In genomic region chr7:133121661-133122378, GRCm38 (mm10) we compare ENCODE assay signal across 8 mouse cellular contexts. TPM values are rescaled to one million over a fixed set of nuclear protein-coding genes. Genes with fewer than 3 reads are reported as not detected.
DNase-seq lines count a peak whose midpoint lies in the region; ATAC-seq and TF ChIP-seq lines count a peak whose summit lies in the region.

No protein-coding gene starts in this region.

- 0 out of 2 replicates have a peak, but pooled peaks cover 5% of the 10 kb centered on the region for H3K27me3 ChIP-seq in forebrain, embryonic 14.5 days (replicated peaks; ENCODE audit: control insufficient read depth, insufficient read depth, low read length)
- H3K27me3 ChIP-seq in hindbrain, embryonic 12.5 days = peaks cover 10% of the 10 kb centered on the region
- H3K27me3 ChIP-seq in liver, embryonic 12.5 days (replicated peaks) = peaks cover 46% of the 10 kb centered on the region
- no peaks in the 10 kb centered on the region for H3K27me3 ChIP-seq in myocyte (ENCODE audit: control insufficient read depth, insufficient read depth, insufficient read length)

- no peaks in the 10 kb centered on the region for H3K9me3 ChIP-seq in forebrain, embryonic 14.5 days (replicated peaks; ENCODE audit: control insufficient read depth, low read length)
- H3K9me3 ChIP-seq in hindbrain, embryonic 12.5 days (replicated peaks) = no peaks in the 10 kb centered on the region
- no peaks in the 10 kb centered on the region for H3K9me3 ChIP-seq in liver, embryonic 12.5 days (replicated peaks)

- peaks cover 48% of the 10 kb centered on the region for H3K79me2 ChIP-seq in myocyte (ENCODE audit: control insufficient read depth, insufficient read depth)

- WGBS in forebrain, embryonic 14.5 days = under 1% methylated on average over 57 of the region's 94 CpGs
- under 1% methylated on average over 88 of the region's 94 CpGs for WGBS in hindbrain, embryonic 12.5 days
- under 1% methylated on average over 65 of the region's 94 CpGs for WGBS in liver, embryonic 12.5 days (ENCODE audit: insufficient replicate concordance)

- DNase-seq in left cerebral cortex, postnatal 36 days (ENCODE audit: low spot score in 2 of 2) = peak; percentile 45 to 47
- no peak for DNase-seq in left cerebral cortex, adult 11 months (ENCODE audit: low spot score)
- DNase-seq in forebrain, embryonic 14.5 days (ENCODE audit: low spot score) = peak; percentile 67
- DNase-seq in thymus, adult 18-20 months = no peak

- no peak for TF ChIP-seq POLR2A in bone marrow macrophage, adult 2 months (IDR thresholded peaks at IDR 0.05; ENCODE audit: borderline replicate concordance, low read depth, low read length)
- TF ChIP-seq POLR2A in myocyte (IDR thresholded peaks at IDR 0.05; ENCODE audit: insufficient read length, low read depth) = peak; percentile 30

- H3K9ac ChIP-seq in forebrain, embryonic 14.5 days (ENCODE audit: low read length) = peak overlapping the region; percentile 97
- peak overlapping the region; percentile 97 for H3K9ac ChIP-seq in hindbrain, embryonic 12.5 days
- H3K9ac ChIP-seq in liver, embryonic 12.5 days = peak overlapping the region; percentile 82

- intact Hi-C loops in left cerebral cortex, postnatal 36 days (cut with DNase I) = loop anchor here (5.0 kb wide), 2 partner anchors 90 to 515 kb away; partner anchors contain the start of gene Edrf1

- peak; percentile 42 for ATAC-seq in forebrain, embryonic 14.5 days
- 0 out of 2 replicates have a peak, but pooled peaks have one; percentile 11 for ATAC-seq in hindbrain, embryonic 12.5 days (ENCODE audit: low FRiP score)
- no peak for ATAC-seq in liver, embryonic 12.5 days

- peaks cover 37% of the 10 kb centered on the region for H3K4me1 ChIP-seq in bone marrow macrophage, adult 2 months (ENCODE audit: control insufficient read depth, insufficient read depth, low read length)
- peaks cover 21% of the 10 kb centered on the region for H3K4me1 ChIP-seq in forebrain, embryonic 14.5 days (ENCODE audit: control insufficient read depth, insufficient read depth, low read length)
- H3K4me1 ChIP-seq in hindbrain, embryonic 12.5 days = peaks cover 43% of the 10 kb centered on the region
- H3K4me1 ChIP-seq in liver, embryonic 12.5 days = peaks cover 52% of the 10 kb centered on the region

- H3K4me3 ChIP-seq in bone marrow macrophage, adult 2 months (ENCODE audit: insufficient read depth, low read length) = peak overlapping the region; percentile 98
- peak overlapping the region; percentile 88 for H3K4me3 ChIP-seq in forebrain, embryonic 14.5 days (ENCODE audit: low read depth, low read length)
- H3K4me3 ChIP-seq in hindbrain, embryonic 12.5 days = peak overlapping the region; percentile 96
- peak overlapping the region; percentile 73 for H3K4me3 ChIP-seq in liver, embryonic 12.5 days
- peak overlapping the region; percentile 45 for H3K4me3 ChIP-seq in myocyte

- peak overlapping the region; percentile 70 for H3K4me2 ChIP-seq in forebrain, embryonic 14.5 days (ENCODE audit: low read length)
- peak overlapping the region; percentile 99 for H3K4me2 ChIP-seq in hindbrain, embryonic 12.5 days (replicated peaks)
- peak overlapping the region; percentile 98 for H3K4me2 ChIP-seq in liver, embryonic 12.5 days
- H3K4me2 ChIP-seq in myocyte (ENCODE audit: low read depth) = peak overlapping the region; percentile 76

- TF ChIP-seq CTCF in bone marrow macrophage, adult 2 months (IDR thresholded peaks at IDR 0.05; ENCODE audit: low read depth, low read length) = no peak

- H3K27ac ChIP-seq in bone marrow macrophage, adult 2 months (ENCODE audit: insufficient read depth, low read depth, low read length) = peak overlapping the region; percentile 92
- H3K27ac ChIP-seq in forebrain, embryonic 14.5 days (ENCODE audit: low read depth, low read length) = peak overlapping the region; percentile 98
- peak overlapping the region; percentile 99 for H3K27ac ChIP-seq in hindbrain, embryonic 12.5 days
- peak overlapping the region; percentile 88 for H3K27ac ChIP-seq in liver, embryonic 12.5 days

- H3K36me3 ChIP-seq in forebrain, embryonic 14.5 days (ENCODE audit: control insufficient read depth, insufficient read depth, low read length) = no peaks in the 10 kb centered on the region
- no peaks in the 10 kb centered on the region for H3K36me3 ChIP-seq in hindbrain, embryonic 12.5 days
- H3K36me3 ChIP-seq in liver, embryonic 12.5 days = no peaks in the 10 kb centered on the region
- H3K36me3 ChIP-seq in myocyte (ENCODE audit: control insufficient read depth, insufficient read depth) = no peaks in the 10 kb centered on the region

- H3ac ChIP-seq in myocyte (ENCODE audit: control insufficient read depth, insufficient read length) = peak overlapping the region; percentile 86

TF ChIP-seq in myocyte, 11 proteins besides CTCF, POLR2A, EP300 and RAD21:
- no peak for TF ChIP-seq CEBPB (IDR thresholded peaks at IDR 0.05; ENCODE audit: insufficient read depth, poor library complexity, severe bottlenecking)
- no peak for TF ChIP-seq USF1 (IDR thresholded peaks at IDR 0.05; ENCODE audit: low read depth)
- TF ChIP-seq REST (IDR thresholded peaks at IDR 0.05; ENCODE audit: insufficient read depth, insufficient read length) = no peak
- no peak for TF ChIP-seq SRF (IDR thresholded peaks at IDR 0.05; ENCODE audit: control insufficient read depth, insufficient read length, low read depth)
- TF ChIP-seq MAX (IDR thresholded peaks at IDR 0.05; ENCODE audit: low read depth) = no peak
- no peak for TF ChIP-seq E2F4 (IDR thresholded peaks at IDR 0.05; ENCODE audit: insufficient read depth)
- no peak for TF ChIP-seq TCF12 (IDR thresholded peaks at IDR 0.05; ENCODE audit: insufficient read depth, poor library complexity, severe bottlenecking)
- peak; percentile 43 for TF ChIP-seq POLR2AphosphoS2 (IDR thresholded peaks at IDR 0.05; ENCODE audit: insufficient read length, low read depth)

RNA-seq across cellular contexts. Expression of gene Fgfr2, which starts 1.3 kb away (rescaled TPM):
- total RNA-seq in left cerebral cortex, postnatal 36 days (2021) = 10 to 100 TPM; 41.6 to 46.6 TPM
- 0.27 and 0.91 TPM in 2 replicates for polyA plus RNA-seq in bone marrow macrophage, adult 2 months (2012; ENCODE audit: insufficient read depth, insufficient read length, missing spikeins)
- polyA plus RNA-seq in forebrain, embryonic 14.5 days (2014; fragmentation: Nextera tagmentation; extraction: Ambion mirVana) = 35.9 and 39.8 TPM in 2 replicates
- 79.0 and 81.1 TPM in 2 replicates for polyA plus RNA-seq in hindbrain, embryonic 12.5 days (2016; fragmentation: Nextera tagmentation; extraction: Ambion mirVana)
- 17.8 and 18.5 TPM in 2 replicates for polyA plus RNA-seq in liver, embryonic 12.5 days (2016; fragmentation: Nextera tagmentation; extraction: Ambion mirVana)
- polyA plus RNA-seq in myocyte (2012; fragmentation: generic; extraction: Trizol) = 0.17 TPM

RNA-seq across cellular contexts. Expression of gene Ctbp2, which starts 2.3 kb away (rescaled TPM):
- total RNA-seq in left cerebral cortex, postnatal 36 days (2021) = 10 to 100 TPM; 20.3 to 28.3 TPM
- polyA plus RNA-seq in bone marrow macrophage, adult 2 months (2012; ENCODE audit: insufficient read depth, insufficient read length, missing spikeins) = 42.7 and 43.8 TPM in 2 replicates
- 87.5 and 92.1 TPM in 2 replicates for polyA plus RNA-seq in forebrain, embryonic 14.5 days (2014; fragmentation: Nextera tagmentation; extraction: Ambion mirVana)
- 110 and 115 TPM in 2 replicates for polyA plus RNA-seq in hindbrain, embryonic 12.5 days (2016; fragmentation: Nextera tagmentation; extraction: Ambion mirVana)
- polyA plus RNA-seq in liver, embryonic 12.5 days (2016; fragmentation: Nextera tagmentation; extraction: Ambion mirVana) = 23.1 and 24.1 TPM in 2 replicates
- polyA plus RNA-seq in myocyte (2012; fragmentation: generic; extraction: Trizol) = 22.4 TPM

Comparison
In these comparisons a context has a peak if more than half of its experiments do, and no peak if none do; other contexts are left out.
1. DNase-seq: peak in left cerebral cortex, postnatal 36 days (2 of 2) and forebrain, embryonic 14.5 days (single experiment); none in left cerebral cortex, adult 11 months (single experiment) and thymus, adult 18-20 months (0 of 2).
2. H3K4me3 ChIP-seq: peak in every context shown above with its lines; median percentile 98 in bone marrow macrophage, adult 2 months; 96 in hindbrain, embryonic 12.5 days; 88 in forebrain, embryonic 14.5 days; 73 in liver, embryonic 12.5 days; 45 in myocyte.
3. Peak in every context shown above with its lines, with median percentiles within 50 percentile points of each other: H3K27ac ChIP-seq, H3K4me2 ChIP-seq and H3K9ac ChIP-seq.